Mouse (Mus musculus) gastrocnemius, postnatal 36 days (tissue): ENCODE measurements around the gene Atg9a. TPM values are rescaled to one million over a fixed set of nuclear protein-coding genes. Genes with fewer than 3 reads are reported as not detected.

Experiments used
- microRNA-seq, 2 experiments: library from miRNA; unstranded; fragments of <30 nt; microRNA quantifications; one replicate each; pipeline ENCODE4 v1.2.0; 2021
- total RNA-seq, 2 experiments: library from RNA; stranded (reverse); gene quantifications; 2 replicates each; pipeline ENCODE4 v1.2.3; 2021

The Atg9a gene
- total RNA-seq, 2 experiments from 2014 or later = 96.6 to 103 TPM

Small RNA genes within 50 kb of the gene (microRNA-seq; reads per million reads assigned to microRNA genes)
- 0 reads per million in 2 experiments for gene Gm27943

Other genes with a start within 250 kb of the Atg9a start
- under 1 TPM; 0.12 to 0.20 TPM for gene Ihh, start 240.5 kb downstream of the Atg9a start, total RNA-seq
- gene Nhej1, start 67.0 kb downstream of the Atg9a start, total RNA-seq = 1 to 10 TPM; 5.3 to 5.4 TPM
- gene Slc23a3, start 58.3 kb downstream of the Atg9a start, total RNA-seq = not detected
- gene Cnppd1, start 49.5 kb downstream of the Atg9a start, total RNA-seq = 10 to 100 TPM; 12.4 to 12.7 TPM
- 1 to 10 TPM; 6.5 to 8.0 TPM for gene Retreg2, start 49.4 kb downstream of the Atg9a start, total RNA-seq
- gene Zfand2b, start 23.6 kb downstream of the Atg9a start, total RNA-seq = 10 to 100 TPM; 16.3 to 16.7 TPM
- gene Abcb6, start 11.8 kb downstream of the Atg9a start, total RNA-seq = 10 to 100 TPM; 21.4 to 21.6 TPM
- 1 to 10 TPM; 3.8 to 4.7 TPM for gene Ankzf1, start within 50 bp of the Atg9a start, total RNA-seq
- gene Glb1l, start 18.6 kb upstream of the Atg9a start, total RNA-seq = 1 to 10 TPM; 2.3 to 3.0 TPM
- 10 to 100 TPM; 19.4 to 23.1 TPM for gene Stk16, start 18.6 kb upstream of the Atg9a start, total RNA-seq
- gene Tuba4a, start 27.7 kb upstream of the Atg9a start, total RNA-seq = 100 to 1,000 TPM; 921 to 954 TPM
- not detected for gene A630095N17Rik, start 39.9 kb upstream of the Atg9a start, total RNA-seq
- 10 to 100 TPM; 63.1 to 67.1 TPM for gene Dnajb2, start 44.2 kb upstream of the Atg9a start, total RNA-seq
- under 1 TPM in 1 of 2 experiments, not detected in 1; 0.10 TPM for gene Ptprn, start 72.3 kb upstream of the Atg9a start, total RNA-seq
- gene Resp18, start 86.2 kb upstream of the Atg9a start, total RNA-seq = not detected
- gene Dnpep, start 125.8 kb upstream of the Atg9a start, total RNA-seq = 10 to 100 TPM; 46.4 to 48.3 TPM
- 1,000 to 10,000 TPM; 1,843 to 1,948 TPM for gene Des, start 168.1 kb upstream of the Atg9a start, total RNA-seq
- gene Speg, start 183.1 kb upstream of the Atg9a start, total RNA-seq = 100 to 1,000 TPM; 229 to 230 TPM
- gene Gmppa, start 243.7 kb upstream of the Atg9a start, total RNA-seq = 10 to 100 TPM; 35.4 to 35.5 TPM